Mouse (Mus musculus) hindbrain, embryonic 10.5 days (tissue): Measurements from ENCODE around the gene Tfap2b. TPM values are rescaled to one million over a fixed set of nuclear protein-coding genes. Genes with fewer than 3 reads are reported as not detected.

ENCODE experiments used
- DNase-seq: peaks from one replicate; pipeline ENCODE4 v3.0.0-alpha.2; 2017; ENCODE audit warnings: low spot score
- H3K27ac ChIP-seq: fragments of 300-500 bp; sonication (generic); 2 replicates; pipeline ENCODE4 v1.5.1; 2016; ENCODE audit warnings: mild to moderate bottlenecking, moderate library complexity
- H3K27me3 ChIP-seq: fragments of 300-500 bp; sonication (generic); 2 replicates; pipeline ENCODE4 v1.6.1; 2016; ENCODE audit warnings: mild to moderate bottlenecking; ENCODE audit not compliant: poor library complexity, insufficient read depth, severe bottlenecking
- H3K36me3 ChIP-seq: fragments of 300-500 bp; sonication (generic); 2 replicates; pipeline ENCODE4 v1.6.1; 2016; ENCODE audit warnings: mild to moderate bottlenecking, moderate library complexity
- H3K4me1 ChIP-seq: fragments of 300-500 bp; sonication (generic); replicated peaks from 2 replicates; pipeline ENCODE4 v1.6.1; 2016; ENCODE audit warnings: mild to moderate bottlenecking
- H3K4me3 ChIP-seq: fragments of 300-500 bp; sonication (generic); 2 replicates; pipeline ENCODE4 v1.5.1; 2016; ENCODE audit warnings: mild to moderate bottlenecking, moderate library complexity
- H3K9me3 ChIP-seq: fragments of 300-500 bp; sonication (generic); 2 replicates; pipeline ENCODE4 v1.6.1; 2016; ENCODE audit warnings: mild to moderate bottlenecking, moderate library complexity
- WGBS: fragments of 180-500 bp; shearing (Covaris S2); methylation state at CpG from one replicate; pipeline ENCODE4 v1.1.7; 2016; 5-methylcytosine and 5-hydroxymethylcytosine counted together
- polyA plus RNA-seq: library from polyadenylated mRNA; unstranded; fragments of >200 nt; fragmentation: Nextera tagmentation; extraction: Ambion mirVana; gene quantifications from 2 replicates; pipeline ENCODE4 v1.2.1, GENCODE M21; 2016

Tfap2b gene
- polyA plus RNA-seq = 38.6 and 81.5 TPM in 2 replicates

- H3K9me3 ChIP-seq = no peaks in the 10 kb centered on the region
- peaks cover 93% of the 10 kb centered on the region for H3K27me3 ChIP-seq
- H3K4me3 ChIP-seq = peak within 1 kb of the TSS; percentile 46
- peak; percentile 59 for DNase-seq
- H3K36me3 ChIP-seq = no peaks in the 10 kb centered on the region
- peaks cover 10% of the 10 kb centered on the region; the same call in 1 of the 2 replicates for H3K4me1 ChIP-seq
- WGBS = under 1% methylated on average over 26 of the region's 26 CpGs
- peak within 1 kb of the TSS; percentile 82 for H3K27ac ChIP-seq
These were observed at the start of gene Tfap2b for GRCm38 (mm10) chr1:19208641-19209358. Gene Tfap2b, plus strand, starts transcription at chr1:19208914.

DNA sequence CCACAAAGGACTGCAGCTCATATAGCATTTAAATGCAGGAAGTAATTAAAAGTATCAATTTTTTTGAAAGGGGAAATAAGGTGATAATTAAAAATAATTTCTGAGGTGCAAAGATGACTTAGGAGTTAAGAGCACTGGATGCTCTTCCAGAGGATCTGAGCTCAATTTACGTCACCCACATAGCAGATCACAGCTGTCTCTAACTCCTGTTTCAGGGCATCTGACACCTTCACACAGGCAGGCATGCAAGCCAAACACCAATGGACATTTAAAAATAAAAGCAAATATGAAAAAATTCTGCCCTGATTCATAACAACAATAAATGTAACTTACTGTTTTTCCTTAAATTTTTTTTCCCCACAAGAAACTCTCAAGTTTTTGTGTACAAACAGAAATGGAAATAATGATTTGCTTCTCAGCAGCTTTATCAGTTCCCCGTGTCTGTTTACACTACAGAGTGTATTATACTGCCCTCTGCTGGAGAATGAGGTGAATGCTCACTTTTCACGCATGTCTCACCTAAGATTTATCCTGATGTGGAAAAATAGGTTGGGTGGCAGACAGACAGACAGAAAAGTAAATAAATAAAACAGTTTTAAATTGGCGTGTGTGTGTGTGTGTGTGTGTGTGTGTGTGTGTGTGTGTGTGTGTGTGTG, 29.8 kb upstream of the Tfap2b start:
- H3K27ac ChIP-seq = no peak overlapping the region
- WGBS = 12% methylated on average over 4 of the region's 4 CpGs
- no peaks in the 10 kb centered on the region for H3K4me1 ChIP-seq
- H3K4me3 ChIP-seq = no peak overlapping the region
- no peaks in the 10 kb centered on the region for H3K9me3 ChIP-seq
- H3K27me3 ChIP-seq = no peaks in the 10 kb centered on the region
- peak; percentile 3 for DNase-seq
- H3K36me3 ChIP-seq = no peaks in the 10 kb centered on the region

GRCm38 (mm10) chr1:19205649-19206048, 3.1 kb upstream of the Tfap2b start:
- H3K4me1 ChIP-seq = peaks cover 6% of the 10 kb centered on the region; the same call in 1 of the 2 replicates
- H3K27ac ChIP-seq = no peak overlapping the region
- DNase-seq = peak; percentile 58
- H3K9me3 ChIP-seq = no peaks in the 10 kb centered on the region
- peak overlapping the region; percentile 40 for H3K4me3 ChIP-seq
- no peaks in the 10 kb centered on the region for H3K36me3 ChIP-seq
- 4% methylated on average over 12 of the region's 12 CpGs for WGBS
- peaks cover 73% of the 10 kb centered on the region for H3K27me3 ChIP-seq

GRCm38 (mm10) chr1:19206194-19206593, 2.5 kb upstream of the Tfap2b start:
- Histone ChIP-seq H3K4me1 (peaks cover 7% of the 10 kb centered on the region; the same call in 1 of the 2 replicates), H3K36me3 (no peaks in the 10 kb centered on the region), H3K4me3 (peak overlapping the region; percentile 40), H3K27ac (no peak overlapping the region), H3K27me3 (peaks cover 79% of the 10 kb centered on the region), H3K9me3 (no peaks in the 10 kb centered on the region)
- under 1% methylated on average over 7 of the region's 7 CpGs for WGBS
- no peak for DNase-seq

GRCm38 (mm10) chr1:19207611-19208010, 1.1 kb upstream of the Tfap2b start:
- H3K36me3 ChIP-seq = no peaks in the 10 kb centered on the region
- no peaks in the 10 kb centered on the region for H3K9me3 ChIP-seq
- WGBS = 1% methylated on average over 4 of the region's 4 CpGs
- H3K4me3 ChIP-seq = no peak overlapping the region
- peaks cover 10% of the 10 kb centered on the region; the same call in 1 of the 2 replicates for H3K4me1 ChIP-seq
- H3K27me3 ChIP-seq = peaks cover 90% of the 10 kb centered on the region
- no peak overlapping the region for H3K27ac ChIP-seq
- no peak for DNase-seq

- peaks cover 14% of the 10 kb centered on the region; the same call in 1 of the 2 replicates for H3K4me1 ChIP-seq
- DNase-seq = no peak
- peak overlapping the region; percentile 82; the same call in 1 of the 2 replicates for H3K27ac ChIP-seq
- H3K4me3 ChIP-seq = peak overlapping the region; percentile 46
- H3K9me3 ChIP-seq = no peaks in the 10 kb centered on the region
- WGBS = under 1% methylated on average over 10 of the region's 10 CpGs
- peaks cover 97% of the 10 kb centered on the region for H3K27me3 ChIP-seq
- no peaks in the 10 kb centered on the region for H3K36me3 ChIP-seq
These were observed 638 bp downstream of the Tfap2b start for GRCm38 (mm10) chr1:19209359-19209745.

- peaks cover 98% of the 10 kb centered on the region for H3K27me3 ChIP-seq
These were observed 1.1 kb downstream of the Tfap2b start for GRCm38 (mm10) chr1:19209776-19210175.

GRCm38 (mm10) chr1:19210215-19211032, 1.7 kb downstream of the Tfap2b start:
- Histone ChIP-seq H3K4me1 (peaks cover 14% of the 10 kb centered on the region; the same call in 1 of the 2 replicates), H3K27ac (peak overlapping the region; percentile 82), H3K27me3 (peaks cover 98% of the 10 kb centered on the region), H3K4me3 (peak overlapping the region; percentile 46), H3K36me3 (no peaks in the 10 kb centered on the region), H3K9me3 (no peaks in the 10 kb centered on the region)
- WGBS = under 1% methylated on average over 30 of the region's 30 CpGs
- peak; percentile 60 for DNase-seq

More at GRCm38 (mm10) chr1:19209776-19210175, 1.1 kb downstream of the Tfap2b start:
- H3K36me3 ChIP-seq = no peaks in the 10 kb centered on the region
- H3K9me3 ChIP-seq = no peaks in the 10 kb centered on the region
- under 1% methylated on average over 31 of the region's 31 CpGs for WGBS
- DNase-seq = peak; percentile 71
- H3K4me3 ChIP-seq = peak overlapping the region; percentile 46
- H3K27ac ChIP-seq = peak overlapping the region; percentile 82
- peaks cover 14% of the 10 kb centered on the region; the same call in 1 of the 2 replicates for H3K4me1 ChIP-seq

GRCm38 (mm10) chr1:19211033-19211405, 2.3 kb downstream of the Tfap2b start:
- peaks cover 99% of the 10 kb centered on the region for H3K27me3 ChIP-seq
- peak; percentile 31 for DNase-seq
- H3K36me3 ChIP-seq = no peaks in the 10 kb centered on the region
- peak overlapping the region; percentile 82 for H3K27ac ChIP-seq
- peak overlapping the region; percentile 46 for H3K4me3 ChIP-seq
- H3K9me3 ChIP-seq = no peaks in the 10 kb centered on the region
- WGBS = 0% methylated on average over 8 of the region's 8 CpGs
- peaks cover 14% of the 10 kb centered on the region; the same call in 1 of the 2 replicates for H3K4me1 ChIP-seq

GRCm38 (mm10) chr1:19211546-19212154, 2.9 kb downstream of the Tfap2b start:
- H3K4me3 ChIP-seq = peak overlapping the region; percentile 46
- peak; percentile 45 for DNase-seq
- H3K27ac ChIP-seq = peak overlapping the region; percentile 45
- under 1% methylated on average over 15 of the region's 15 CpGs for WGBS
- H3K36me3 ChIP-seq = no peaks in the 10 kb centered on the region
- no peaks in the 10 kb centered on the region for H3K9me3 ChIP-seq
- H3K27me3 ChIP-seq = peaks cover 100% of the 10 kb centered on the region
- H3K4me1 ChIP-seq = peaks cover 14% of the 10 kb centered on the region; the same call in 1 of the 2 replicates

GRCm38 (mm10) chr1:19212691-19213090, 4.0 kb downstream of the Tfap2b start:
- Histone ChIP-seq H3K27ac (peak overlapping the region; percentile 56), H3K27me3 (peaks cover 100% of the 10 kb centered on the region), H3K4me1 (peaks cover 14% of the 10 kb centered on the region; the same call in 1 of the 2 replicates), H3K4me3 (peak overlapping the region; percentile 46), H3K9me3 (no peaks in the 10 kb centered on the region), H3K36me3 (no peaks in the 10 kb centered on the region)
- peak; percentile 37 for DNase-seq
- under 1% methylated on average over 4 of the region's 4 CpGs for WGBS

- Histone ChIP-seq H3K36me3 (no peaks in the 10 kb centered on the region), H3K4me1 (peaks cover 14% of the 10 kb centered on the region; the same call in 1 of the 2 replicates), H3K9me3 (no peaks in the 10 kb centered on the region), H3K4me3 (peak overlapping the region; percentile 46), H3K27me3 (peaks cover 100% of the 10 kb centered on the region), H3K27ac (peak overlapping the region; percentile 56; the same call in 1 of the 2 replicates)
- WGBS = 0% methylated on average over 4 of the region's 4 CpGs
- DNase-seq = no peak
These were observed 4.5 kb downstream of the Tfap2b start for GRCm38 (mm10) chr1:19213171-19213570.
